Mouse (Mus musculus) macrophage (primary cell): ENCODE measurements around the gene Gm8298. TPM values are rescaled to one million over a fixed set of nuclear protein-coding genes. Genes with fewer than 3 reads are reported as not detected.
"Not testable (repeated sequence)": the region's sequence is repeated elsewhere in the genome, so short reads cannot be mapped to it uniquely, and the experiment has no call there.

ENCODE experiments used
- H3K27ac ChIP-seq: fragments of 350-480 bp; formaldehyde crosslinking; 2 replicates; pipeline ENCODE4 v1.9.0; 2021
- H3K36me3 ChIP-seq: fragments of 350-480 bp; formaldehyde crosslinking; 2 replicates; pipeline ENCODE4 v1.9.0; 2021; ENCODE audit errors: inconsistent target
- H3K4me3 ChIP-seq: fragments of 350-480 bp; formaldehyde crosslinking; 2 replicates; pipeline ENCODE4 v1.9.0; 2021; ENCODE audit errors: inconsistent target
- H3K79me2 ChIP-seq: fragments of 350-480 bp; formaldehyde crosslinking; 2 replicates; pipeline ENCODE4 v1.9.0; 2021; ENCODE audit errors: inconsistent target
- WGBS: methylation state at CpG from one replicate; pipeline ENCODE4 v1.1.7; 2026; ENCODE audit warnings: inconsistent platforms; ENCODE audit not compliant: missing documents; 5-methylcytosine and 5-hydroxymethylcytosine counted together
- polyA plus RNA-seq: library from polyadenylated mRNA; stranded (reverse); fragments of 250-400 nt; gene quantifications from 3 replicates; pipeline ENCODE4 v1.2.4, GENCODE M21; 2018; ENCODE audit warnings: inconsistent platforms
- total RNA-seq, 78 experiments: library from RNA; depleted of rRNA; stranded (reverse); fragments of 250-400 nt; gene quantifications; 1 replicate in 9 of 78; 2 replicates in 24 of 78; 3 replicates in 43 of 78; 4 replicates in 2 of 78; pipeline ENCODE4 v1.2.4; 2018; ENCODE audit warnings: inconsistent platforms in 56 of 78

The Gm8298 gene
- not detected for total RNA-seq (2018; cell fraction: chromatin; rRNA removed)
- total RNA-seq (2018; cell fraction: cytosol; rRNA removed) = not detected
- not detected for total RNA-seq (2018; cell fraction: nucleus; rRNA removed)
- polyA plus RNA-seq = not detected in 3 replicates

GRCm38 (mm10) chr3:59860751-59861150 lies at the start of gene Gm8298:
Gm8298 (plus strand) TSS chr3:59861051.
- H3K4me3 ChIP-seq = no peak within 1 kb of the TSS
- no peak within 1 kb of the TSS for H3K27ac ChIP-seq
- no peaks in the 10 kb centered on the region for H3K36me3 ChIP-seq
- no peaks in the 10 kb centered on the region for H3K79me2 ChIP-seq
- WGBS = 94% methylated on average over 2 of the region's 2 CpGs

DNA sequence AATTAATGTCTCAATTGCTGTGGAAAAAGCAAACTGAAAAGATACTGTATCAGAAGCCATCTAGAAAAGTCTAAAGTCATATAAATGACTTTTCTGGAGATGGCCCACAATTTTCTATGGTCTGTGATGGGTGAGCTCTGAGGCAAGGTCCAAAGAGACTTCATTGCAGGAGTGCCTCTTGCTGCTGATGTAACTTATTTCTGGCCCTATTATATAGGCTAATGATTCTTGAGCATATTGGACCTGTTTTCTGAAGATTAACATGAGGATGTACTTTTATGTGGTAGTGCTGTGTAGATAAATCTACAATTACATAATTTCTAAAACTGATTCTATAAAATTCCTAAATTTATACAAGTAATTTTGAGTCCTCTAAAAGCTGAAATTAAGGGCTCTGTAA lies 47.7 kb upstream of the Gm8298 start:
- no peaks in the 10 kb centered on the region for H3K79me2 ChIP-seq
- H3K4me3 ChIP-seq = no peak overlapping the region
- no peak overlapping the region for H3K27ac ChIP-seq
- no peaks in the 10 kb centered on the region for H3K36me3 ChIP-seq

- WGBS = 53% methylated on average over 2 of the region's 2 CpGs
- Histone ChIP-seq H3K79me2 (no peaks in the 10 kb centered on the region), H3K36me3 (no peaks in the 10 kb centered on the region), H3K27ac (no peak overlapping the region), H3K4me3 (no peak overlapping the region)
Measured at GRCm38 (mm10) chr3:59870765-59871164, 9.9 kb downstream of the Gm8298 start.

- not testable (repeated sequence) for H3K79me2 ChIP-seq, H3K4me3 ChIP-seq, H3K36me3 ChIP-seq, H3K27ac ChIP-seq
- whole genome bisulfite sequencing = 80% methylated on average over 1 of the region's 1 CpGs
Measured at GRCm38 (mm10) chr3:59877601-59878000, 16.8 kb downstream of the Gm8298 start.

- H3K36me3 ChIP-seq, H3K4me3 ChIP-seq, H3K27ac ChIP-seq, H3K79me2 ChIP-seq: not testable (repeated sequence)
- 91% methylated on average over 7 of the region's 7 CpGs for WGBS
Measured at GRCm38 (mm10) chr3:59879801-59880554, 19.1 kb downstream of the Gm8298 start.

DNA sequence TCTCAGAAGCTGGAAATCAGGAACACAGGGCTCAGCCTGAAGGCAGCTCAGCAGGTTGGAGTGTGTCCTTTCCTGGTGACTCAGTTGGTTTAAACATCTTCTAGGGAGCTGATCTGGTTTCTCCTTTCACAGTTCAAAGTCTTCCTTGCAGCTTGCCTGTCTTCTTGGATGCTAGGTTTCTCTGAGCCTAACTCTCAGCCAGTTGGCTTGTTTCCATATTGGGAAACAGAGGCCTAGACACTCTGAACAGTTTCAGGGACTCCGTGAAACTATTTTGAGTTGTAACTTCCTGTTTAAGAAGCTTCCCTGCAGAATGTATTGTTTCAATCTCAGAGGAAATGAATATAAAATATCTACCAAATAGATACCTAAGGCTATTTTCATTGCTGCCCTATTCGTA lies 32.4 kb downstream of the Gm8298 start:
- 47% methylated on average over 2 of the region's 2 CpGs for WGBS
- Histone ChIP-seq H3K36me3 (no peaks in the 10 kb centered on the region), H3K4me3 (no peak overlapping the region), H3K27ac (no peak overlapping the region), H3K79me2 (no peaks in the 10 kb centered on the region)

- Histone ChIP-seq H3K36me3 (no peaks in the 10 kb centered on the region), H3K4me3 (no peak within 1 kb of the TSS), H3K27ac (no peak within 1 kb of the TSS), H3K79me2 (no peaks in the 10 kb centered on the region)
- 94% methylated on average over 2 of the region's 2 CpGs for WGBS
Measured at GRCm38 (mm10) chr3:59924914-59925313, 64.1 kb downstream of the Gm8298 start, which contains the start of gene C130079G13Rik. C130079G13Rik (plus strand) TSS chr3:59925214.

Other genes starting within 250 kb of the Gm8298 start
- not detected in 3 replicates for gene Gm5538, start 131.3 kb upstream of the Gm8298 start, polyA plus RNA-seq
- not detected in 3 replicates for gene C130079G13Rik, start 64.2 kb downstream of the Gm8298 start, polyA plus RNA-seq
- gene Aadacl2, start 145.7 kb downstream of the Gm8298 start, polyA plus RNA-seq = not detected in 3 replicates
- gene Aadac, start 164.7 kb downstream of the Gm8298 start, polyA plus RNA-seq = not detected in 3 replicates
- gene Sucnr1, start 220.8 kb downstream of the Gm8298 start, polyA plus RNA-seq = not detected in 3 replicates